Mouse (Mus musculus): ENCODE results near the gene Tk1. TPM values are rescaled to one million over a fixed set of nuclear protein-coding genes. Genes with fewer than 3 reads are reported as not detected.
"Not testable (repeated sequence)": the region's sequence is repeated elsewhere in the genome, so short reads cannot be mapped to it uniquely, and the experiment has no call there.

Tk1 gene
- polyA plus RNA-seq, 1 experiment from 2014 or later, result 12.4 TPM

DNA sequence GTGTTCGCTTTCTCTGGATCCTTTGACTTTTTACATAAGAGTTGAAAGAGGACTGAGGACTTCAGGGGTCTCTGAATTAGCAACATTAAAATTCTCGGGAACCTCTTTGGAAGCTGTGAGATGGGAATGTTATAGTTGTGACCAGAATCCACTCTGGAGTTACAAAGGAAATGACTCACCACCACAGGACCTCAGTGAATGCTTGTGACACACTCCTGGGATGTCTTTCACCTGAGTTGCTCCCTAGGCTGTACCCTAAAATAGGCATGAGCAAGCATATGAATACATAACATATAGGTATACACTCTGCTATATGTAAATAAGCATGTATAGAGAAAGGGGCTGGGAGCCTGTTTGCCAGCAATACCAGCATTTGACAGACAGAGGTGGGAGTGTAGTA, 17.5 kb upstream of the Tk1 start:
- Histone ChIP-seq H3K4me2 (replicated peaks; ENCODE audit: low read depth, low read length) (no peak overlapping the region), H3K27me3 (replicated peaks; ENCODE audit: insufficient read depth, low read length) (no peaks in the 10 kb centered on the region), H3K9me3 (ENCODE audit: low read length) (no peaks in the 10 kb centered on the region), H3K4me3 (ENCODE audit: low read depth, low read length) (no peak overlapping the region), H3K4me1 (ENCODE audit: insufficient read depth, low read depth, low read length) (peaks cover 8% of the 10 kb centered on the region; the same call in 1 of the 2 replicates), H3K36me3 (ENCODE audit: insufficient read depth, low read length) (no peaks in the 10 kb centered on the region), H3K27ac (ENCODE audit: low read length) (no peak overlapping the region), H3K9ac (replicated peaks; ENCODE audit: low read depth) (no peak overlapping the region)
- 71% methylated on average over 2 of the region's 2 CpGs for WGBS
- ATAC-seq (no peak), DNase-seq (ENCODE audit: low spot score) (no peak)
- no peak for TF ChIP-seq EP300 (IDR thresholded peaks at IDR 0.05)
- no peak for TF ChIP-seq CTCF (IDR thresholded peaks at IDR 0.05)

DNA sequence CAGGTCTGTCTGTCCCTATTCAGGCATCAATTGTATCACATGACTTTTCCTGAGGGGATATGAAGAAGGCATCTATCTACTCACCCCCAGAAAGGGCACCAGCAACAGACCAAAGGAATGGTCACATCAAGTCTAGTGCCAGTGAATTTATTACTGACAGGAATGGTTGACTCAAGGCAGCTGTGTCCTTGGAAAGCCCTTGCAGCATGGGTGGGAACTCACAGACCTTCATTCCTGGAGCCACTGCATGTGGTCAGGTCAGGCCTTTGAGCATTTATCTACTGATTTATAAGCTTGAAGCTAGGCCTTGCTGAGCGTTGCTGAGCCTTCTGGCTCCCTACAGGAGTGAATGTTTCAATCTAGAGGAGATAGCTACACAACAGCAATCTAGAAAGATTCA, 15.0 kb upstream of the Tk1 start:
- DNase-seq (ENCODE audit: low spot score) (no peak), ATAC-seq (no peak)
- no peaks in the 10 kb centered on the region for H3K9me3 ChIP-seq (ENCODE audit: low read length)
- no peak overlapping the region for H3K9ac ChIP-seq (replicated peaks; ENCODE audit: low read depth)
- H3K4me3 ChIP-seq (ENCODE audit: low read depth, low read length), result no peak overlapping the region
- TF ChIP-seq EP300 (IDR thresholded peaks at IDR 0.05) (no peak), CTCF (IDR thresholded peaks at IDR 0.05) (no peak)
- WGBS, result 37% methylated on average over 1 of the region's 1 CpGs
- no peak overlapping the region for H3K4me2 ChIP-seq (replicated peaks; ENCODE audit: low read depth, low read length)
- no peak overlapping the region for H3K27ac ChIP-seq (ENCODE audit: low read length)
- H3K27me3 ChIP-seq (replicated peaks; ENCODE audit: insufficient read depth, low read length), result no peaks in the 10 kb centered on the region
- H3K36me3 ChIP-seq (ENCODE audit: insufficient read depth, low read length), result no peaks in the 10 kb centered on the region
- no peaks in the 10 kb centered on the region for H3K4me1 ChIP-seq (ENCODE audit: insufficient read depth, low read depth, low read length)

DNA sequence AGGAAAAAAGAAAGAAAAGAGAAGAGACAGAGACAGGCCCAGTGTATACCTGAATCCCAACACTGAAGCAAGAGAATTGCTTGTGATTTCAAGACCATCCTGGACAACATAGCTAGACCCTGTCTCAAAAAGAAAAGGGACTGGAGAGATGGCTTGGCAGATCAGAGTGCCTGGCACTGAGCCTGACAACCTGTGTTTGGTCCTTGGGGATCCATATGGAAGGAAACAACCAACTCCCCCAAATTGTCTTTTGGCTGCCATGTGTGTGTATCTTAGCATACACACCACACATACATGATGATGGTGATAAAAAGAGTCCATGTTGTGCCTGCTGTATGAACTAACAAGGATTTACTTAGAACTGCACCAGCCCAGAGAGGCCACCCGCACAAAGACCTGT, 13.1 kb upstream of the Tk1 start:
- no peak overlapping the region for H3K4me3 ChIP-seq (ENCODE audit: low read depth, low read length)
- H3K27ac ChIP-seq (ENCODE audit: low read length), result no peak overlapping the region
- no peak overlapping the region for H3K9ac ChIP-seq (replicated peaks; ENCODE audit: low read depth)
- no peaks in the 10 kb centered on the region for H3K27me3 ChIP-seq (replicated peaks; ENCODE audit: insufficient read depth, low read length)
- no peaks in the 10 kb centered on the region for H3K9me3 ChIP-seq (ENCODE audit: low read length)
- TF ChIP-seq CTCF (IDR thresholded peaks at IDR 0.05) (no peak), EP300 (IDR thresholded peaks at IDR 0.05) (no peak)
- DNase-seq (ENCODE audit: low spot score) (no peak), ATAC-seq (no peak)
- H3K4me2 ChIP-seq (replicated peaks; ENCODE audit: low read depth, low read length), result no peak overlapping the region
- WGBS, result 94% methylated on average over 1 of the region's 1 CpGs
- H3K36me3 ChIP-seq (ENCODE audit: insufficient read depth, low read length), result no peaks in the 10 kb centered on the region
- no peaks in the 10 kb centered on the region for H3K4me1 ChIP-seq (ENCODE audit: insufficient read depth, low read depth, low read length)

DNA sequence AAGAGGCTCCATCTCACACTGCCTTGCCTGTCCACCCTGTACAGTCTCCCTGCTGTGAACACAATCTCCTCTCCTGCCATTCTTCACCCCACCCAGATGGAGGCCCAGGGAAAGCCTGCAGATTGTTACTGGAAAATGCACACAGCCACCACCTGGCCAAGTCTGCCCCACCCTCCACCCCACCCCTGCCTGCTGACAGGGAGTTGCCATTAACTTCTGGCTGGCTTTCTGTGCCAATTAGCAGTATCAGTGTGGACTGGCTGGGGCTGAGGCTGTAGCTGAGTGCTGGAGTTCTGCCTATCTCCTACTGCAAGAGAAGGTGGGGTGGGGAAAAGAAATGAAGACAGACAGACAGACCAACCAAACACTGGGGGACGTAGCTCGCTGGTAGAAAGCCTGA, 12.7 kb upstream of the Tk1 start:
- H3K4me2 ChIP-seq (replicated peaks; ENCODE audit: low read depth, low read length), result no peak overlapping the region
- no peaks in the 10 kb centered on the region for H3K27me3 ChIP-seq (replicated peaks; ENCODE audit: insufficient read depth, low read length)
- WGBS, result 69% methylated on average over 2 of the region's 2 CpGs
- no peaks in the 10 kb centered on the region for H3K4me1 ChIP-seq (ENCODE audit: insufficient read depth, low read depth, low read length)
- no peak overlapping the region for H3K4me3 ChIP-seq (ENCODE audit: low read depth, low read length)
- TF ChIP-seq EP300 (IDR thresholded peaks at IDR 0.05) (no peak), CTCF (IDR thresholded peaks at IDR 0.05) (no peak)
- DNase-seq (ENCODE audit: low spot score) (no peak), ATAC-seq (no peak)
- no peak overlapping the region for H3K9ac ChIP-seq (replicated peaks; ENCODE audit: low read depth)
- no peaks in the 10 kb centered on the region for H3K36me3 ChIP-seq (ENCODE audit: insufficient read depth, low read length)
- H3K9me3 ChIP-seq (ENCODE audit: low read length), result no peaks in the 10 kb centered on the region
- H3K27ac ChIP-seq (ENCODE audit: low read length), result no peak overlapping the region

DNA sequence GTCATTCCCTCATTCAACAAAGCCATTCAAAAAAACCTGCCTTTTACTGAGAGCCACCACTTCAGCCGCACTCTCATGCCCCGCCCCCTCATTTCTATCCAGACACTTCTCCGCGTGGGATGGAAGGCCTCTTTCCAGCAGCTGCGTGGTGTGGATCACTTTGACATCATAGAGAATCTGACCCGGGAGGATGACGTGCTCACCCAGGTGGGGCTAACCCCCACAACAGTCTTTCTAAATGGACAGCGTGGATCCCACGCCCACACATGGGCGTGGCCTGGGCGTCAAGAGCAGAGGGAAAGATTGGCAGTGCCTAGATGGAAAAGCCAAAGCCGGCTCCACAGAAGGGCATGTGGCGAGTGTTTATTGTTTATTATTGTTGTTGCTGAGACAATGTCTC, 10.4 kb upstream of the Tk1 start:
- H3K4me2 ChIP-seq (replicated peaks; ENCODE audit: low read depth, low read length), result peak overlapping the region; percentile 35; the same call in 1 of the 2 replicates
- no peak overlapping the region for H3K9ac ChIP-seq (replicated peaks; ENCODE audit: low read depth)
- 22% methylated on average over 13 of the region's 13 CpGs for WGBS
- H3K4me1 ChIP-seq (ENCODE audit: insufficient read depth, low read depth, low read length), result peaks cover 4% of the 10 kb centered on the region; the same call in 1 of the 2 replicates
- no peak for TF ChIP-seq CTCF (IDR thresholded peaks at IDR 0.05)
- no peak for TF ChIP-seq EP300 (IDR thresholded peaks at IDR 0.05)
- ATAC-seq (peak; percentile 55), DNase-seq (ENCODE audit: low spot score) (peak; percentile 59)
- no peak overlapping the region for H3K27ac ChIP-seq (ENCODE audit: low read length)
- H3K4me3 ChIP-seq (ENCODE audit: low read depth, low read length), result no peak overlapping the region
- H3K9me3 ChIP-seq (ENCODE audit: low read length), result no peaks in the 10 kb centered on the region
- no peaks in the 10 kb centered on the region for H3K27me3 ChIP-seq (replicated peaks; ENCODE audit: insufficient read depth, low read length)
- no peaks in the 10 kb centered on the region for H3K36me3 ChIP-seq (ENCODE audit: insufficient read depth, low read length)

DNA sequence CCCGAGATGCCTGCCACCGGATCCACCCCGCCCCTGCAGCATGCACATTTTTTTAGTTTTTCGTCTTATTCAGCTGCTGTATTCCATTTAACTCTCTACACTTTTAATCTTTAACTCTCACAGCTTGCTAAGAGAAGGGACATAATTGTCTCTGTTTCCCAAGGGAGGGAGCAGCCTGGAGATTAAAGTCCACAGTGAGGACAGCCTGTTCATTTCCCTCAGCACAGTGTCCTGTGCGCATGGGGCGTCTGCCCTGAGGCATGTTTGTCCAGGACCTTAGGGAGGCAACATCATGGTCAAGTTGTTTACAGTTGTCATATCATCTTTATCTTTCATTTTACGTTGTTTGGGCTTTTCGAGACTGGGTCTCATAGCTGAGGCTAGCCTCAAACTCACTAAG, 8.2 kb upstream of the Tk1 start:
- WGBS, result 79% methylated on average over 8 of the region's 8 CpGs
- Histone ChIP-seq H3K9me3 (ENCODE audit: low read length) (no peaks in the 10 kb centered on the region), H3K36me3 (ENCODE audit: insufficient read depth, low read length) (no peaks in the 10 kb centered on the region), H3K4me3 (ENCODE audit: low read depth, low read length) (no peak overlapping the region), H3K4me2 (replicated peaks; ENCODE audit: low read depth, low read length) (no peak overlapping the region), H3K4me1 (ENCODE audit: insufficient read depth, low read depth, low read length) (peaks cover 19% of the 10 kb centered on the region; the same call in 1 of the 2 replicates), H3K9ac (replicated peaks; ENCODE audit: low read depth) (no peak overlapping the region), H3K27me3 (replicated peaks; ENCODE audit: insufficient read depth, low read length) (no peaks in the 10 kb centered on the region), H3K27ac (ENCODE audit: low read length) (no peak overlapping the region)
- no peak for DNase-seq (ENCODE audit: low spot score)
- TF ChIP-seq EP300 (IDR thresholded peaks at IDR 0.05), result no peak
- no peak for TF ChIP-seq CTCF (IDR thresholded peaks at IDR 0.05)
- ATAC-seq, result no peak

DNA sequence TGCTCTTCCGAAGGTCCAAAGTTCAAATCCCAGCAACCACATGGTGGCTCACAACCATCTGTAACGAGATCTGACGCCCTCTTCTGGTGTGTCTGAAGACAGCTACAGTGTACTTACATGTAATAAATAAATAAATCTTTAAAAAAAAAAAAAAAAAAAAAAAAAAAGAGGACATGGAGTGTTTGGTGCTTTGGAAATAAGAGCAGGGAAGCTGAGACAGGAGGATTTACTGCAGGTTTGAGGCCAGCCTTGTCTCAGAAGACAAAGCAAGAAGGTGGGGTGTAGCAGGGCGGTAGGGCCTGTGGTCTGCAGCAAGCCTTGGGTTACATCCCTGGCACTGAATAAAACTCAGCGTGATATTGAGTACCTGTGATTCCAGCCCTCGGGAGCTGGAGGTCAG, 7.6 kb upstream of the Tk1 start:
- DNase-seq (ENCODE audit: low spot score); H3K4me3 ChIP-seq (ENCODE audit: low read depth, low read length); H3K27ac ChIP-seq (ENCODE audit: low read length); H3K9ac ChIP-seq (replicated peaks; ENCODE audit: low read depth); H3K36me3 ChIP-seq (ENCODE audit: insufficient read depth, low read length); H3K9me3 ChIP-seq (ENCODE audit: low read length); H3K27me3 ChIP-seq (replicated peaks; ENCODE audit: insufficient read depth, low read length); ATAC-seq; H3K4me2 ChIP-seq (replicated peaks; ENCODE audit: low read depth, low read length): not testable (repeated sequence)
- WGBS, result 89% methylated on average over 4 of the region's 6 CpGs
- peaks cover 25% of the 10 kb centered on the region; the same call in 1 of the 2 replicates for H3K4me1 ChIP-seq (ENCODE audit: insufficient read depth, low read depth, low read length)

Measured in lung, postnatal 0 days (tissue).